Mouse (Mus musculus): Measurements from ENCODE around the gene Ift20.

DNA sequence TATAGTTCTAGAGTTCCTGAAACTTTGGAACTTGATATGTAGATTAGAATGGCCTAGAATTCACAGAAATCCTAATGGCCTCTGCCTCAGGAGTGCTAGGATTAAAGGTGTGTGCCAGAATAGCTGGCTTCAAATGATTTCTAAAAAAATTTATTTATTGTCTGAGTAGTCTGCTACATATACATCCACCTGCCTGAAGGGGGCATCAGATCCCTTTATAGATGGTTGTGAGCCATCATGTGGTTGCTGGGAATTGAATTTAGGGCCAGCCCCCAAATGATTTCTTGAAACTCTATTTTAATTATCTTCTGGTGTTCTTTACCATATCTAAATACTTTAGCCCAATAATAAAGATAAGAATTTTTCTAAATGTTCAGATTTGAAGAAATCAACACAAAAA lies 49.9 kb downstream of the Ift20 start:
- TF ChIP-seq CTCF (IDR thresholded peaks at IDR 0.05; ENCODE audit: extremely low read depth, insufficient read depth, insufficient read length, insufficient replicate concordance) = no peak
- no peak for TF ChIP-seq POLR2A (IDR thresholded peaks at IDR 0.05; ENCODE audit: low read depth, low read length)
